In genomic region chr16:56037138-56038010, GRCm38 (mm10) we compare ENCODE assay signal across 8 mouse cellular contexts. TPM values are rescaled to one million over a fixed set of nuclear protein-coding genes. Genes with fewer than 3 reads are reported as not detected.
A peak's percentile ranks its signal among the peaks of the same experiment; 100 is the strongest.
DNase-seq lines count a peak whose midpoint lies in the region; ATAC-seq and TF ChIP-seq lines count a peak whose summit lies in the region.

Trmt10c (minus strand) TSS chr16:56037819.

- no peak for TF ChIP-seq EP300 in liver, postnatal 0 days (IDR thresholded peaks at IDR 0.05; ENCODE audit: low read depth)

- peak; percentile 100 for ATAC-seq in forebrain, embryonic 14.5 days
- peak; percentile 100 for ATAC-seq in liver, postnatal 0 days
- ATAC-seq in neural tube, embryonic 13.5 days (ENCODE audit: low read depth) = peak; percentile 100

- no peak for TF ChIP-seq CTCF in liver, postnatal 0 days (IDR thresholded peaks at IDR 0.05; ENCODE audit: low read depth)

- H3K9ac ChIP-seq in ES-E14 (ENCODE audit: insufficient read depth, low read depth, low read length, poor library complexity, severe bottlenecking) = peak within 1 kb of the TSS; percentile 99
- peak within 1 kb of the TSS; percentile 82 for H3K9ac ChIP-seq in forebrain, embryonic 14.5 days (ENCODE audit: low read length)
- peak within 1 kb of the TSS; percentile 93 for H3K9ac ChIP-seq in liver, postnatal 0 days (replicated peaks)
- H3K9ac ChIP-seq in neural tube, embryonic 13.5 days = peak within 1 kb of the TSS; percentile 81

- in situ Hi-C loops in ES-E14 (cut with MboI; ENCODE audit: low sequenced_read_pairs in 2 of 2, unreplicated experiment in 2 of 2) = no loop called here

- intact Hi-C loops in heart, postnatal 14 days (cut with DNase I) = no loop called here

- peak within 1 kb of the TSS; percentile 89 for H3K27ac ChIP-seq in ES-E14 (ENCODE audit: insufficient read depth, low read depth, low read length, poor library complexity, severe bottlenecking)
- peak within 1 kb of the TSS; percentile 83 for H3K27ac ChIP-seq in forebrain, embryonic 14.5 days (ENCODE audit: low read depth, low read length)
- H3K27ac ChIP-seq in liver, postnatal 0 days (ENCODE audit: low read depth) = peak within 1 kb of the TSS; percentile 92
- H3K27ac ChIP-seq in neural tube, embryonic 13.5 days (replicated peaks) = peak within 1 kb of the TSS; percentile 86

- H3K27me3 ChIP-seq in forebrain, embryonic 14.5 days (replicated peaks; ENCODE audit: control insufficient read depth, insufficient read depth, low read length) = no peaks in the 10 kb centered on the region
- no peaks in the 10 kb centered on the region for H3K27me3 ChIP-seq in liver, postnatal 0 days (ENCODE audit: insufficient read depth, low read length)
- H3K27me3 ChIP-seq in neural tube, embryonic 13.5 days = no peaks in the 10 kb centered on the region

- H3K36me3 ChIP-seq in ES-E14 (ENCODE audit: control insufficient read depth, insufficient read depth, low read length, poor library complexity, severe bottlenecking) = peaks cover 16% of the 10 kb centered on the region
- H3K36me3 ChIP-seq in forebrain, embryonic 14.5 days (ENCODE audit: control insufficient read depth, insufficient read depth, low read length) = peaks cover 25% of the 10 kb centered on the region
- H3K36me3 ChIP-seq in liver, postnatal 0 days (replicated peaks; ENCODE audit: insufficient read depth, low read length) = peaks cover 11% of the 10 kb centered on the region
- H3K36me3 ChIP-seq in neural tube, embryonic 13.5 days = peaks cover 24% of the 10 kb centered on the region

- peak; percentile 79 for DNase-seq in ES-E14 (ENCODE audit: low read depth, low spot score)
- DNase-seq in cerebellum, adult 11 months = peak; percentile 91
- DNase-seq in forebrain, embryonic 14.5 days (ENCODE audit: low spot score) = peak; percentile 93
- DNase-seq in heart, postnatal 14 days = peak; percentile 95 to 97
- DNase-seq in layer of hippocampus, adult 11-12 months (ENCODE audit: low spot score) = peak; percentile 91
- DNase-seq in liver, postnatal 0 days = peak; percentile 97
- peak; percentile 87 for DNase-seq in telencephalon, adult 2 months (ENCODE audit: low read depth, low spot score)

- H3K9me3 ChIP-seq in ES-E14 (ENCODE audit: control insufficient read depth, insufficient read depth, low read depth, low read length) = no peaks in the 10 kb centered on the region
- no peaks in the 10 kb centered on the region for H3K9me3 ChIP-seq in forebrain, embryonic 14.5 days (replicated peaks; ENCODE audit: control insufficient read depth, low read length)
- no peaks in the 10 kb centered on the region for H3K9me3 ChIP-seq in liver, postnatal 0 days (ENCODE audit: low read length)
- no peaks in the 10 kb centered on the region for H3K9me3 ChIP-seq in neural tube, embryonic 13.5 days

- H3K4me1 ChIP-seq in ES-E14 (ENCODE audit: control insufficient read depth in 2 of 2, insufficient read depth in 2 of 2, low read length in 2 of 2, poor library complexity in 1 of 2) = peaks cover 0 to 4% of the 10 kb centered on the region in 2 experiments; a peak in 3 of 4 replicates
- peaks cover 10% of the 10 kb centered on the region for H3K4me1 ChIP-seq in forebrain, embryonic 14.5 days (ENCODE audit: control insufficient read depth, insufficient read depth, low read length)
- peaks cover 13% of the 10 kb centered on the region for H3K4me1 ChIP-seq in liver, postnatal 0 days (ENCODE audit: insufficient read depth)
- peaks cover 18% of the 10 kb centered on the region for H3K4me1 ChIP-seq in neural tube, embryonic 13.5 days (replicated peaks)

- H3K4me2 ChIP-seq in forebrain, embryonic 14.5 days (ENCODE audit: low read length) = peak within 1 kb of the TSS; percentile 72
- peak within 1 kb of the TSS; percentile 69 for H3K4me2 ChIP-seq in liver, postnatal 0 days (ENCODE audit: low read depth, low read length)
- H3K4me2 ChIP-seq in neural tube, embryonic 13.5 days = peak within 1 kb of the TSS; percentile 67

- under 1% methylated on average over 62 of the region's 63 CpGs for WGBS in forebrain, embryonic 14.5 days
- WGBS in liver, postnatal 0 days (ENCODE audit: insufficient replicate concordance) = 1% methylated on average over 60 of the region's 63 CpGs
- under 1% methylated on average over 63 of the region's 63 CpGs for WGBS in neural tube, embryonic 13.5 days

- H3K4me3 ChIP-seq in ES-E14 (ENCODE audit: insufficient read depth in 1 of 2, low read depth in 1 of 2, low read length in 2 of 2, poor library complexity in 1 of 2, severe bottlenecking in 1 of 2) = peak within 1 kb of the TSS; percentile 90 to 99
- peak within 1 kb of the TSS; percentile 77 for H3K4me3 ChIP-seq in forebrain, embryonic 14.5 days (ENCODE audit: low read depth, low read length)
- H3K4me3 ChIP-seq in liver, postnatal 0 days (ENCODE audit: low read depth, low read length) = peak within 1 kb of the TSS; percentile 91
- H3K4me3 ChIP-seq in neural tube, embryonic 13.5 days = peak within 1 kb of the TSS; percentile 69

TF ChIP-seq in ES-E14, 5 proteins besides CTCF, POLR2A, EP300 and RAD21:
- TF ChIP-seq ZC3H11A (IDR thresholded peaks at IDR 0.05; ENCODE audit: borderline replicate concordance, low read depth, low read length) (no peak), HCFC1 (IDR thresholded peaks at IDR 0.05; ENCODE audit: borderline replicate concordance, insufficient read depth, low read length) (peak; percentile 79; the same call in 1 of the 2 replicates)

RNA-seq across cellular contexts. Expression of gene Trmt10c, which starts in this region (rescaled TPM):
- total RNA-seq in ES-E14 (2012; rRNA removed) = 15.9 and 21.6 TPM in 2 replicates
- polyA plus RNA-seq in forebrain, embryonic 14.5 days (2014; fragmentation: Nextera tagmentation; extraction: Ambion mirVana) = 28.1 and 29.8 TPM in 2 replicates
- total RNA-seq in heart, postnatal 14 days (2021) = 10 to 100 TPM; 10.9 to 13.0 TPM
- polyA plus RNA-seq in liver, postnatal 0 days (2015; fragmentation: Nextera tagmentation; extraction: Ambion mirVana) = 15.2 and 15.7 TPM in 2 replicates
- 23.1 and 23.4 TPM in 2 replicates for polyA plus RNA-seq in neural tube, embryonic 13.5 days (2015; fragmentation: Nextera tagmentation; extraction: Ambion mirVana)

Comparison
In these comparisons a context has a peak if more than half of its experiments do, and no peak if none do; other contexts are left out.
1. Peak in every context shown above with its lines: DNase-seq, ATAC-seq, H3K4me3 ChIP-seq and H3K27ac ChIP-seq.